Mouse (Mus musculus) forebrain, embryonic 11.5 days (tissue): ENCODE measurements at regions not wholly inside any gene's neighbourhood (a gene's known extent, or its start where the extent isn't known, plus 50 kb on each side); places are given as distances from the start of the nearest gene placed in this dataset.

Experiments
- ATAC-seq: fragments of 200-750 bp; cut with Nextera tagmentation; replicated peaks from 2 replicates; pipeline ENCODE4 v1.8.0; 2017; ENCODE audit warnings: moderate TSS enrichment; ENCODE audit not compliant: low FRiP score
- DNase-seq: peaks from one replicate; pipeline ENCODE4 v3.0.0-alpha.2; 2017; ENCODE audit warnings: low spot score
- H3K27ac ChIP-seq: fragments of 300-500 bp; sonication (generic); 2 replicates; pipeline ENCODE4 v1.5.1; 2014; ENCODE audit warnings: low read depth, low read length
- H3K27me3 ChIP-seq: fragments of 300-500 bp; sonication (generic); 2 replicates; pipeline ENCODE4 v1.6.1; 2014; ENCODE audit warnings: mild to moderate bottlenecking, low read length, mixed read lengths; ENCODE audit not compliant: control insufficient read depth, insufficient read depth
- H3K36me3 ChIP-seq: fragments of 300-500 bp; sonication (generic); 2 replicates; pipeline ENCODE4 v1.6.1; 2014; ENCODE audit warnings: mild to moderate bottlenecking, low read length, moderate library complexity, mixed read lengths; ENCODE audit not compliant: control insufficient read depth, insufficient read depth
- H3K4me1 ChIP-seq: fragments of 300-500 bp; sonication (generic); replicated peaks from 2 replicates; pipeline ENCODE4 v1.6.1; 2014; ENCODE audit warnings: low read length, mixed read lengths; ENCODE audit not compliant: control insufficient read depth, insufficient read depth
- H3K4me2 ChIP-seq: fragments of 300-500 bp; sonication (generic); 2 replicates; pipeline ENCODE4 v1.6.1; 2014; ENCODE audit warnings: low read depth, mild to moderate bottlenecking, low read length, moderate library complexity, mixed read lengths; ENCODE audit not compliant: severe bottlenecking
- H3K4me3 ChIP-seq: fragments of 300-500 bp; sonication (generic); 2 replicates; pipeline ENCODE4 v1.5.1; 2014; ENCODE audit warnings: low read depth, low read length
- H3K9ac ChIP-seq: fragments of 300-500 bp; sonication (generic); 2 replicates; pipeline ENCODE4 v1.6.1; 2014; ENCODE audit warnings: low read length
- H3K9me3 ChIP-seq: fragments of 300-500 bp; sonication (generic); 2 replicates; pipeline ENCODE4 v1.6.1; 2016; ENCODE audit warnings: low read length, mixed read lengths; ENCODE audit not compliant: control insufficient read depth
- WGBS: fragments of 180-500 bp; shearing (Covaris S2); extraction: QIAGEN DNeasy Blood & Tissue Kit; methylation state at CpG from one replicate; pipeline ENCODE4 v1.1.7; 2014; 5-methylcytosine and 5-hydroxymethylcytosine counted together

DNA sequence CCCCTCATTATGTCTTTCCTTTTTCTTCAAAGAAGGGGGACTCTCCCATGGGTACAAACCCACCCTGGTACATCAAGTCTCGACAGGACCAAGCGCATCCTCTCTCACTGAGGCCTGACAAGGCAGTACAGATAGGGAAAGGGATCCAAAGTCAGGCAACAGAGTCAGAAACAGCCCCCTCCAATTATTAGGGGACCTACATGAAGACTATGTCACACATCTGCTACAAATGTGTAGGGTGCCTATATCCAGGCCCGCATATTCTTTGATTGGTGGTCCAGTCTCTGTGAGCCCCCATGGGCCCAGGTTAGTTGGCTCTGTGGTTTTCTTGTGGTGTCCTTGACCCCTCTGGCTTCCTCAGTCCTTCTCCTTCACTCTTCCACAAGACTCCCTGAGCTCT is 77.1 kb upstream of the Six3 start:
- DNase-seq, result no peak
- no peak overlapping the region for H3K4me2 ChIP-seq
- ATAC-seq, result no peak
- H3K27ac ChIP-seq, result no peak overlapping the region
- H3K9me3 ChIP-seq, result no peaks in the 10 kb centered on the region
- no peaks in the 10 kb centered on the region for H3K4me1 ChIP-seq
- no peaks in the 10 kb centered on the region for H3K27me3 ChIP-seq
- H3K9ac ChIP-seq, result no peak overlapping the region
- no peak overlapping the region for H3K4me3 ChIP-seq
- H3K36me3 ChIP-seq, result no peaks in the 10 kb centered on the region
- 95% methylated on average over 3 of the region's 3 CpGs for WGBS

DNA sequence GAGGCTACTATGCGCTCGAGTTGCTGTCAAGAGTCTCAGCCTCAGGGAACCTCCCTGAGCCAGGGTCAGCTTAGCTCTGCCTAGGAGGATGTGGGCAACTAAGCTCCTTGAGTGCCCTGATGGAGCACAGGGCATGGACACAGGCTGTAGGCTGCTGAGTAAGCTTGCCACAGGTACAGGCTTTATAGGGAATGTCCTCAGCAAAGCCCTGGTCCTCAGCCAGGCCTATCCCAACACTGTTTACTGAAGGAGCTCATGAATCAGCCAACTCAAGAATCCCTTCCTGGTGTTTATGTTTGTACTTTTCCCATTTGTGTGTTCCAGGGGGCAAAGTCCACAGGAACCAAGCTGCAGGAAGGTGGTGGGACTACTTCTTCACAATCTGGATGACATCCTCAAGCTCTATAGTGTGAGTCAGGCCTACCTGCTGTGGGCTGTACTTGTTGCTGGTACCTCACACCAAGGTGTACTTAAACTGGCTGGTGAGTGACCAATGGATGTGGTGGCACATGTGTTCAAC is 72.1 kb upstream of the Six3 start:
- ATAC-seq (no peak), DNase-seq (no peak)
- Histone ChIP-seq H3K27ac (no peak overlapping the region), H3K27me3 (no peaks in the 10 kb centered on the region), H3K36me3 (no peaks in the 10 kb centered on the region), H3K9me3 (no peaks in the 10 kb centered on the region), H3K4me1 (no peaks in the 10 kb centered on the region), H3K4me3 (no peak overlapping the region), H3K9ac (no peak overlapping the region), H3K4me2 (no peak overlapping the region)
- 81% methylated on average over 2 of the region's 2 CpGs for WGBS

DNA sequence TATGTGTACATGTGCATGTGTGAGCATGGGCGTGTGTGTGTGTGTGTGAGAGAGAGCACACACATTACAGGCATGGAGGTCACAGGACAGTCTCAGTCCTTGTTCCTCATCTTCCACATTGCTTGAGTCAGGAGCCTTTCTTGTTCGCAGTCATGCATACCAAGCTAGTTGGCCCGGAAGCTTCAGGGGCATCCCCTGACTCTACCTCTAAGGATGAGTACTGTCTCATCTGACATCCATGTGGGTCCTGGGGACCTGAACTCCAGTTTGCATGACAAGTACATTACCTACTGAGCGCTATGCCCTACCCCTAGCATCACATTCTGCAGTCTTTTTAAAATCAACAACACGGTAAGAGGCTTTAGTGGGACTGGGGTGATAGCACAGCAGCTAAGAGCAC is 65.3 kb upstream of the Six3 start:
- ATAC-seq, result no peak
- Histone ChIP-seq H3K9ac (no peak overlapping the region), H3K4me2 (no peak overlapping the region), H3K9me3 (no peaks in the 10 kb centered on the region), H3K4me3 (no peak overlapping the region), H3K27ac (no peak overlapping the region), H3K36me3 (no peaks in the 10 kb centered on the region), H3K4me1 (no peaks in the 10 kb centered on the region), H3K27me3 (no peaks in the 10 kb centered on the region)
- DNase-seq, result no peak
- WGBS, result 88% methylated on average over 5 of the region's 5 CpGs

DNA sequence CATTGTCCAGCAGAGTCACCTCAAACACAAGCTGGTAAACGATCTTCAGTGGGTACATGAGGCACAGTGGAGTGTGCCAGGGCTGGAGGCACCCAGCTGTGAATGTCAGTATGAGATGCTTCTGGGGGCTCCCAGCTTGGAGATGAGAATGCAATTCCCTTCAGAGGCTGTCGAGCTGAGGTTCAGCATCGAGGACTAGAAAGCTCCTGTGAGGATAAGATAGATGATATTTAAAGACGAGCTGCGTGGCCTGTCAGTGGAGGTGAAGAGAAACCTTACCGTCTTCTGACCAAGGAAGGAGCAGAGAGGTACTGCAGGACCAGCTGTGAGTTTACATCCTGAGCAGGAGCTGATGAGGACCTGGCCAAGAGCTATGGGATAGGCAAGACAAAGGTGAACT is 52.4 kb upstream of the Six3 start:
- no peak overlapping the region for H3K9ac ChIP-seq
- H3K9me3 ChIP-seq, result no peaks in the 10 kb centered on the region
- no peak overlapping the region for H3K4me3 ChIP-seq
- no peaks in the 10 kb centered on the region for H3K36me3 ChIP-seq
- no peaks in the 10 kb centered on the region for H3K4me1 ChIP-seq
- DNase-seq, result no peak
- no peak overlapping the region for H3K4me2 ChIP-seq
- H3K27ac ChIP-seq, result no peak overlapping the region
- no peaks in the 10 kb centered on the region for H3K27me3 ChIP-seq
- WGBS, result 89% methylated on average over 6 of the region's 6 CpGs
- ATAC-seq, result no peak

DNA sequence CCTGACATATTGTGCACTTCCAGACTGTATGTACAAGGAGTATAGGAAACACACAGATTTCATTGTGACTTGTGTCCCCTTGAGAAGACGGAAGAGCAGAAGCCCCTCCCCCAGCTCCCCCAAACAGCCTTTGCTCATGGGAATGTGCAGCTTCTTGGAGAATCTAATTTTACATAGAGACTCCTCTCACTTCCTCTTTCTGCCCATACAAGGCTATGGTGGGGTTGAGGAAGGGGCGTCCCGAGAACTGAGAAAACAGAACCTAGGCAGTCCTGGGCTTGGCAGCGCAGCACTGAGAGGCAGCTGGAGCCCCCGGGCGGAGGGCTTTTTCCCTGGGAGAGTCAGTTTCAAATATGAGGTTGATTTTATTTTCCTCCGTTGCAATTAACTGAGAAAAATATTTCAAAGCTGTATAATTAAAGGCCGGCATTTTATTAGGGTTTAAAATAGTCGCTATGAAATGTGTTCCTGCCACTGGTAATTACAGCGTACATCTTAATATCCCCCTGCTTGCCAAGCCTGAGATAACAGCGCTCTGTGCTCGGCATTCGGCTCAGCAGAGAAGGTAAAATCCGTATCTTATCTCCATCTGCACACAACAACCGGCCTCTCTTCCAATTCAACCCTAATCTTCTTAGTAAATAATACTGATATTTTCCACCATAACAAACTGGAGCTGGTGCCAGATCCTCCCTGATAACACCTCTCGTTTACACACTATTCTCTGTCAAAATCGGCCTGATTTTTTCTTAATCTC is 50.7 kb upstream of the Six3 start:
- Histone ChIP-seq H3K9me3 (no peaks in the 10 kb centered on the region), H3K4me1 (no peaks in the 10 kb centered on the region), H3K36me3 (no peaks in the 10 kb centered on the region), H3K27me3 (no peaks in the 10 kb centered on the region), H3K9ac (no peak overlapping the region), H3K4me2 (no peak overlapping the region), H3K27ac (no peak overlapping the region), H3K4me3 (no peak overlapping the region)
- no peak for ATAC-seq
- no peak for DNase-seq
- 83% methylated on average over 17 of the region's 17 CpGs for WGBS

DNA sequence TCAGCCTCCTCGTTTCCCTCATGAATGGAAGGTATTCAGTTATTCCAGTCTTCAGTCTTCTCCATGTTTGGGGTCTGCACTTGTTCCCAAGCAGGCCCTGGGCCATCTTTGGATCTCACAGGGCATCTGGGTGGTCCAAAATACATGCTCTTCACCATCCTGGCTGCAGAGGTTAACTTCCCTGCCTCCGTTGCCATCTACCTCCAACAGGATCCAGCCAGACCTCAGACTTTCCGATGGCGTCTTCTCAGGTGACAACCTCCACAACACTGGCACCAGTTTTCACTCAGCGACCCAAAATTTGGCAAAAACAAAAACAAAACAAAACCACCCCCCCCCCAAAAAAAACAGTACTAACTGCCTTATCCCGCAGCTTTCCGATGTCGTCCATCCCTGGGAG is 50.0 kb upstream of the Six3 start:
- no peaks in the 10 kb centered on the region for H3K27me3 ChIP-seq
- DNase-seq, result no peak
- H3K36me3 ChIP-seq, result no peaks in the 10 kb centered on the region
- no peaks in the 10 kb centered on the region for H3K4me1 ChIP-seq
- H3K27ac ChIP-seq, result no peak overlapping the region
- WGBS, result 81% methylated on average over 8 of the region's 8 CpGs
- no peak overlapping the region for H3K9ac ChIP-seq
- no peak overlapping the region for H3K4me2 ChIP-seq
- no peak overlapping the region for H3K4me3 ChIP-seq
- ATAC-seq, result no peak
- H3K9me3 ChIP-seq, result no peaks in the 10 kb centered on the region
